Mouse (Mus musculus): ENCODE measurements at regions not wholly inside any gene's neighbourhood (a gene's known extent, or its start where the extent isn't known, plus 50 kb on each side); places are given as distances from the start of the nearest gene placed in this dataset.

DNA sequence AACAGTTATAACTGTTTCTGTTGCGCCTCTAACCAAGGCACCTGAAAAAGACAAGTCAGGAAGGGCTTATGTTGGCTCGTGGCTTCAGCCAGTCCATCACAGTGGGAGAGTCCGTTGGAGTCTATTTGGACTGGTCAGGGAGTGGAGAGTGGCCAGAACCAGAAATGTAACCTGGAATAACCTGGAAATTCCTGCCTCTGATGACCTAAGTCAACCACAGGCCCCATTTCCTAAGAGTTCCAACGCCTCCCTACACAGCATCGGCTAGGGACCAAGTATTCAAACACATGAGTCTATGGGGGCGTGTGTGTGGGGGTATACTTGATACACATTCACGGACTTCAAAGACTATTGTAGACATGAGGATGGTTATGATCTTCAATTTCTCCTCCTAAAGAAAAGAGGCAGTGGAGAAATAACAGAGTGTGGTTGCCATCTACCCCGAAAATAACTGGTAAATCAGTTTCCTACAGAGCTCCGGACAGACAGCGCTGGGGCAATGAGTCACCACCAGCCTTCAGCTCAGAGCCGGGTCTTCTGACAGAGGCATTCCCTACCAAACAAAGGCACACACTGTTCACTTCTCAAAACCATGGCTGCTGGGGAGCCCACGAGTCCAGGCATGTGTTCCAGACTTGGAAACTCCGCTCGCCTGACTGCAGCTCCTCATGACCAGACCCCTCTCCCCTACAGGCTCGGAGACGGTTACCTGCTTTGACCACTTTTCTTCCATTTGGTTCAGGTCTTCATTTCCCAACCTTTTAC lies 167.0 kb upstream of the Irx5 start:
- WGBS = 86% methylated on average over 16 of the region's 16 CpGs
- Histone ChIP-seq H3K4me2 (replicated peaks) (no peak overlapping the region), H3K9me3 (no peaks in the 10 kb centered on the region), H3K36me3 (no peaks in the 10 kb centered on the region), H3K9ac (no peak overlapping the region), H3K4me1 (replicated peaks) (no peaks in the 10 kb centered on the region), H3K4me3 (replicated peaks) (no peak overlapping the region), H3K27me3 (replicated peaks) (no peaks in the 10 kb centered on the region), H3K27ac (no peak overlapping the region)
- ATAC-seq = no peak

DNA sequence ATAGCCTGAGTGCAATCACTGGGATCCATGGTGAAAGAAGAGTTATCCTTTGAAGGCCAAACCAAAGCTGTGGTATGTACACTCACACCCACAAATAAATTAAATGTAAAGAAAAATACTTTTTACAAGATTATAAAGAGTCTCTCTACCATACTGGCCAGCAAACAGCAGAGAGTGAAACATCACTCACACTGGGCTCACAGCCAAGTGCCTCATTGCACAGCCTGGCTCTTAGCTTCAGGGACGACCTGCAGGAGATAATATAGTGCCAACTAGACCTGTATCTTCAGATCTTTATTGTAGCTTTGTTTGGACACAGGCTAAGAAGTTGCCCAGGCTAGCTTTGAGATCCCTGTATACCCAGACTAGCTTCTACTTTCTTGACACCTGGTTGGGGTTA lies 174.1 kb upstream of the Irx5 start:
- Histone ChIP-seq H3K9ac (no peak overlapping the region), H3K9me3 (no peaks in the 10 kb centered on the region), H3K36me3 (no peaks in the 10 kb centered on the region), H3K4me2 (replicated peaks) (no peak overlapping the region), H3K4me1 (replicated peaks) (no peaks in the 10 kb centered on the region), H3K27me3 (replicated peaks) (no peaks in the 10 kb centered on the region), H3K4me3 (replicated peaks) (no peak overlapping the region), H3K27ac (no peak overlapping the region)
- ATAC-seq = no peak
- 11% methylated on average over 1 of the region's 1 CpGs for WGBS

DNA sequence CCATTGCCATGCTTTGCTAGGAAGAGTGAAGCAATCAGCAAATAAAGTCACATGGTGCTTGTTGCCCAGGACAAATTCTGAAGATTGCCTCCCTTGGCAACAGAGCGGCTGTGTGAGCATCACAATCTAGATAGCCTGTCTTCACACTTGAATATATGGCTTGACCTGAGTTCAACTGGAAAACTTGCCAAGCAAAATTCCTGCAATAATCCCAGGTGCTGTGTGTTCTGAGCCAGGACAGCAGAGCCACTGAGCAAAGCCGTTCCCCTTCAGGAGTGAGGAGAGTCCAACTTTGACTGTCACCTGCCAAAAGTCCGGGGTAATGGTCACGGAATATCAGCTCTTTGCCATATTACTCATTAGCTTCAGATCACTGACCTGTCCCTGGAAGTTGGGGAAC lies 176.8 kb upstream of the Irx5 start:
- Histone ChIP-seq H3K27me3 (replicated peaks) (no peaks in the 10 kb centered on the region), H3K36me3 (no peaks in the 10 kb centered on the region), H3K4me1 (replicated peaks) (no peaks in the 10 kb centered on the region), H3K4me3 (replicated peaks) (no peak overlapping the region), H3K4me2 (replicated peaks) (no peak overlapping the region), H3K27ac (no peak overlapping the region), H3K9me3 (no peaks in the 10 kb centered on the region), H3K9ac (no peak overlapping the region)
- 84% methylated on average over 4 of the region's 4 CpGs for WGBS
- no peak for ATAC-seq

DNA sequence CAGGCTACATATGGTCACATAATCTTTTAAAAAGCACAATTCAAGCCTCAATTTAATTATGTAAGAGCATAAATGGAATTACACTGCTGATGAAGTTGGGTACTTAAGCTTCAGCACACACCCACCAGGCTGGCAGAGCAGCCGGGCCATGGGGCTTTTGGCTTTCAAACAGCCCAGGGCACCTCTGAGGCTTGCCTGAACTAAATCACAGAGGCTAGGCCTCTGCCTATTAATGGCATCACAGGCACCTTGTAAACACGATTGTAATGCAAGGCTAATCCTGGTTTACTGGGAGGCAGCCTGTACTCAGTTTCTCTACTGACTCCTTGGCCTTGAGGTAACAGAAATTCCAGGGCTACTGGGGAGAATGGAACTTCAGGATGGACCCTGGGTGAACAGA lies 178.1 kb upstream of the Irx5 start:
- 64% methylated on average over 2 of the region's 2 CpGs for WGBS
- H3K4me3 ChIP-seq (replicated peaks) = no peak overlapping the region
- no peaks in the 10 kb centered on the region for H3K4me1 ChIP-seq (replicated peaks)
- ATAC-seq = no peak
- H3K27ac ChIP-seq = no peak overlapping the region
- H3K9me3 ChIP-seq = no peaks in the 10 kb centered on the region
- H3K27me3 ChIP-seq (replicated peaks) = no peaks in the 10 kb centered on the region
- no peak overlapping the region for H3K4me2 ChIP-seq (replicated peaks)
- no peaks in the 10 kb centered on the region for H3K36me3 ChIP-seq
- no peak overlapping the region for H3K9ac ChIP-seq

DNA sequence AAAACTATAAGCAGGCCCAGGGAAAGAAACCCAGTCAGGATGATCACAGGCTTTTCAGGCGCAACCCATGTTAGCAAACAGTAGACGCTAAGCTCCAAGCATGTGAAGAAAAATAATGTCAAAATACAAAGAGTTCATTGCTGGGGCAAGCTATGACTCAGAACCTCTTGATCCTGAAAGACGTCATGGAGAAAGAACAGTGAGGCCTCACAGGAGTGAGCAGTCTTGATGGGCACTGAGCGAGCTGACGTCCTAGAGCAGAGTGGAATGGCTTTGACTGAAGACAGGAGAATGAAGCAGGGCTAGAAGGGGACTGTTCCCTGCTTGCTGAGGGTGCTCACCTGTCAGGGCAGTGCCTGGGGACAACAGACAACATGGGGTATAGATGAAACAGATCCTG lies 181.3 kb upstream of the Irx5 start:
- H3K27me3 ChIP-seq (replicated peaks) = no peaks in the 10 kb centered on the region
- no peak overlapping the region for H3K27ac ChIP-seq
- no peak overlapping the region for H3K9ac ChIP-seq
- no peaks in the 10 kb centered on the region for H3K9me3 ChIP-seq
- ATAC-seq = no peak
- H3K4me2 ChIP-seq (replicated peaks) = no peak overlapping the region
- H3K36me3 ChIP-seq = no peaks in the 10 kb centered on the region
- WGBS = 63% methylated on average over 5 of the region's 5 CpGs
- H3K4me1 ChIP-seq (replicated peaks) = no peaks in the 10 kb centered on the region
- no peak overlapping the region for H3K4me3 ChIP-seq (replicated peaks)

DNA sequence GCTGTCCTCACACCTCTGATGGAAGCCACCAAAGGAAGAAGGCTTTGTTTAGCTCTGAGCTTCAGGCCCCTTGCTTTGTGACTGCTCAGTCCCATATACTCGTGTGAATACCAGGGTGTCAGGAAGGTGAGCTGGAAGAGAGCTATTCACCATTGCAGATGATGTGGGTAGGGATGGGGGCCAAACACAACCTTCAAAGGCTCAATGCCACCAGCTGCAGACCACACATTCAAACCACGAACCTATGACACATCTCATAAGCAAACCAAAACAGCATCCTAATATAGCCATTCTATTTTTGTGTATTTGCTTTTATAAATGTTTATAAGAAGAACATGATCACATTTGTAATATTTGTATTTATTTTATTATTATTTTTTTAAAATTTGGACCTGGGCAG lies 183.3 kb upstream of the Irx5 start:
- WGBS = 70% methylated on average over 2 of the region's 2 CpGs
- no peaks in the 10 kb centered on the region for H3K4me1 ChIP-seq (replicated peaks)
- ATAC-seq = no peak
- no peak overlapping the region for H3K4me2 ChIP-seq (replicated peaks)
- no peak overlapping the region for H3K4me3 ChIP-seq (replicated peaks)
- H3K27ac ChIP-seq = no peak overlapping the region
- H3K9me3 ChIP-seq = no peaks in the 10 kb centered on the region
- H3K36me3 ChIP-seq = no peaks in the 10 kb centered on the region
- no peak overlapping the region for H3K9ac ChIP-seq
- H3K27me3 ChIP-seq (replicated peaks) = no peaks in the 10 kb centered on the region

DNA sequence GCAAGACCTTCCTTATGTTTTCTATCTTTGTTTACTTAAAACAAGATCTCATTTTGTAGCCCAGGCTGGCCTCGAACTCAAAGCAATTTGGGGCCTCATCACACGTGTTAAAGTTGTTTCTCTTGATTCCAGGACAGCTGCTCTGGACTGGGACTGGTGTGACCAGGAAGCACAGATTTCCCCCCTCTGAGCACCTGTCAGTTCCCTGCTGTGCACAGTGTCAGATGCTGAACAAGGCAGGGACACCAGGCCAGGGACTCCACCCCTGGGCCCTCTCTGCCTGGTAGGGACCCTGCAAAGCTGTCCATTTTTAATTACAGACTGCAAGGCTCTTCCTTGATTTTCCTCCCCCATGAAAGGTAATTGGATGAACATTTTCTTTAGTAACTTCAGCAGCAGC lies 185.8 kb upstream of the Irx5 start:
- H3K9ac ChIP-seq = no peak overlapping the region
- no peak for ATAC-seq

DNA sequence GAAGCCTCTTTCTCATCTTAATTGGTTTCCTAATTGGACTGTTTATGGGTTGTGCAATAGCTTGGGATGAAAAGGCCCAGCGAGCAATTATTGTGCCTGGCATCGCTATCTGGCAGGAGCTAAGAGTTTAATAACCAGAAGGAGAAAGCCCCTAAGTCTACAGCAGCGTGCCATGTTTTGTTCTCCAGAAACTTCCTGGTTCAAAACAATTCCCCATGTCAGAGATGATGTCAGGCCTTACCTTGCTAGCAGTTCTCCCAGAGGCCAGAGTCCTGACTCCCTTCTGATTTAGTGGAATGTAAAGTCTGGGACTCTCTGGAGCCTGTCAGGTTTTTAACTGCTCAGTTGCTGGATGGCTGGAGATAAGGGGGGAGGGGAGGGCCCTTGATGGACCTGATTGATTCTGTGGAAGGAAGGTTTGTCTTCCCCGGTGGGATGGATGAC lies 190.1 kb upstream of the Irx5 start:
- Histone ChIP-seq H3K4me1 (replicated peaks) (no peaks in the 10 kb centered on the region), H3K36me3 (no peaks in the 10 kb centered on the region), H3K4me3 (replicated peaks) (no peak overlapping the region), H3K9ac (no peak overlapping the region), H3K27me3 (replicated peaks) (no peaks in the 10 kb centered on the region), H3K27ac (no peak overlapping the region), H3K4me2 (replicated peaks) (no peak overlapping the region), H3K9me3 (no peaks in the 10 kb centered on the region)
- no peak for ATAC-seq
- WGBS = 25% methylated on average over 4 of the region's 4 CpGs

More for the DNA sequence above, 185.8 kb upstream of the Irx5 start:
- 56% methylated on average over 2 of the region's 2 CpGs for WGBS
- no peak overlapping the region for H3K27ac ChIP-seq
- H3K27me3 ChIP-seq (replicated peaks) = no peaks in the 10 kb centered on the region
- no peaks in the 10 kb centered on the region for H3K4me1 ChIP-seq (replicated peaks)
- H3K9me3 ChIP-seq = no peaks in the 10 kb centered on the region
- no peak overlapping the region for H3K4me3 ChIP-seq (replicated peaks)
- H3K36me3 ChIP-seq = no peaks in the 10 kb centered on the region
- no peak overlapping the region for H3K4me2 ChIP-seq (replicated peaks)

DNA sequence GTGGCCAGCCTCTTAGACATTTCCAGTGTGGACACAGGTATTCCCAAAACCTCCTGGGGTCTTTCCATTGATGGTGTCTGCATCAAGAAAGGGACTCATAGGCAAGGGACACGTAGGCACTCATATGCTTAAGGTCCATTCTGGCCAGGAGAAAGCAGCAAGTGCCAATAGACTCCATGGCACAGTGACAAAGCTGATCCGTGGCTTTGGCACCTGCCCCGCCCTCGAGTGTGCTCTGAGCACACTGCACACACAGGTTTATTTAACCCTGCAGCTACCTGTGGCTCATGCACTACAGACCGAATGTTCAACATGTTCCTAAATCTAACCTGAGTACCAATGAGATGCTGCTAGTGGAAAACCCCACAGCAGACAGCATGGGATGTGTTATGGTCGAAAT lies 192.1 kb upstream of the Irx5 start:
- no peaks in the 10 kb centered on the region for H3K27me3 ChIP-seq (replicated peaks)
- no peak for ATAC-seq
- H3K27ac ChIP-seq = no peak overlapping the region
- no peak overlapping the region for H3K4me3 ChIP-seq (replicated peaks)
- H3K36me3 ChIP-seq = no peaks in the 10 kb centered on the region
- no peak overlapping the region for H3K9ac ChIP-seq
- no peaks in the 10 kb centered on the region for H3K9me3 ChIP-seq
- no peaks in the 10 kb centered on the region for H3K4me1 ChIP-seq (replicated peaks)
- H3K4me2 ChIP-seq (replicated peaks) = no peak overlapping the region
- WGBS = 80% methylated on average over 6 of the region's 6 CpGs

DNA sequence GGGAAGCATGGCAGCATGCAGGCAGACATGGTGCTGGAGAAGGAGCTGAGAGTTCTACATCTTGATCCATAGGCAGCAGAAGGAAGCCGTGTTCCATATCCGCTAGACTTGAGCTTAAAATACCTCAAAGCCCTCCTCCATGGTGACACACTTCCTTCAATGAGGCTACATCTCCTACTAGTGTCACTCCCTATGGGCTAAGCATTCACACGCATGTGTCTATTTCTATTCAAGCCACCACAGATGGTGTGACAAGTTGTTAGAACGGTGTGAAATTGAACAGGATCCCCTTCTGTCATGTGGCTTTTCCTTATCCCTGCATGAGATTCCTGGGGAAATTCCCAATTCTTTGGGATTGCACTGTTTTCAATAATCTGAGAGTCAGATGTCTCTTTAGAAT lies 192.9 kb upstream of the Irx5 start:
- Histone ChIP-seq H3K4me2 (replicated peaks) (no peak overlapping the region), H3K4me1 (replicated peaks) (no peaks in the 10 kb centered on the region), H3K27me3 (replicated peaks) (no peaks in the 10 kb centered on the region), H3K36me3 (no peaks in the 10 kb centered on the region), H3K9ac (no peak overlapping the region), H3K27ac (no peak overlapping the region), H3K4me3 (replicated peaks) (no peak overlapping the region), H3K9me3 (no peaks in the 10 kb centered on the region)
- 91% methylated on average over 4 of the region's 4 CpGs for WGBS
- ATAC-seq = no peak

DNA sequence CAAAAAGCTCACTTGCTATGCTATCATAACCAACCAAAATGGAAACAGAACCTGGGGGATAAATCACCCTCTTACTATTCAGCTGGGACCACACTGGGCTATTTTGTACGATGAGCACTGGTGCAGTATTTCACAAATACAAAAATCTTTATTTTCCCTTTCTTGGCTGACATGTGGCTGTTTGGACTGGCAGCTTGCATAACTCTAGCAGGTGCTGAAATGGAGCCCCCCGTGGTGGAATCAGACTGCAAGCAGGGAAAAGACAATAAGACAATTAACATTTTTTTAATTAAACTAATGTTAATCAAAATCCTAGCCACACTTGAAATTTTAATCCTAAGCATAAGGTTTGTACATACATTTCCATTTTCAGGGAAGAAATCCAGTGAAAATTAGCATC lies 196.4 kb upstream of the Irx5 start:
- H3K27me3 ChIP-seq (replicated peaks) = no peaks in the 10 kb centered on the region
- no peaks in the 10 kb centered on the region for H3K36me3 ChIP-seq
- H3K4me3 ChIP-seq (replicated peaks) = no peak overlapping the region
- no peak overlapping the region for H3K27ac ChIP-seq
- no peaks in the 10 kb centered on the region for H3K9me3 ChIP-seq
- no peaks in the 10 kb centered on the region for H3K4me1 ChIP-seq (replicated peaks)
- H3K4me2 ChIP-seq (replicated peaks) = no peak overlapping the region
- WGBS = 68% methylated on average over 2 of the region's 2 CpGs
- H3K9ac ChIP-seq = no peak overlapping the region
- ATAC-seq = no peak

DNA sequence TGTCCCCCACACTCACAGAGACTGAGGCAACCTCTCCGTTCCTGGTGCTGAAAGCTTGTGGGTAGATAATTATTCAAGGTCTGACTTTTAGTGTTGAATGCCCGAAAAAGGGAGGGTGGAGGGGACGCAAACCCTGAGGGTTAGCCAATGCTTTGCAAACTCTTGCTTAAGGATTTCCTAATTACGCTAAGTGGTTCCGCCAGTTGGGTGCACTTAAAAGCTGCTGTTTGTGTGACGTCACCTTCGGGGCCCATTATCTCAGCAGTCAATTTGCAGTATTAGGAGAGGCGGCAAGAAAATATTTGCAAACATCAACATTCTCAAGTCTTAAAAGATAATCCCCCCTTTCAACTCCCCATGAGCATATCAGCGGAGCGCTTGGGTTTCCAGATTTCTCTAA lies 199.2 kb upstream of the Irx5 start:
- ATAC-seq = no peak
- H3K27me3 ChIP-seq (replicated peaks) = 0 out of 2 replicates have a peak, but pooled peaks cover 3% of the 10 kb centered on the region
- H3K27ac ChIP-seq = no peak overlapping the region
- H3K4me2 ChIP-seq (replicated peaks) = no peak overlapping the region
- WGBS = 43% methylated on average over 10 of the region's 10 CpGs
- H3K9ac ChIP-seq = no peak overlapping the region
- H3K9me3 ChIP-seq = no peaks in the 10 kb centered on the region
- H3K4me3 ChIP-seq (replicated peaks) = no peak overlapping the region
- no peaks in the 10 kb centered on the region for H3K36me3 ChIP-seq
- H3K4me1 ChIP-seq (replicated peaks) = no peaks in the 10 kb centered on the region

DNA sequence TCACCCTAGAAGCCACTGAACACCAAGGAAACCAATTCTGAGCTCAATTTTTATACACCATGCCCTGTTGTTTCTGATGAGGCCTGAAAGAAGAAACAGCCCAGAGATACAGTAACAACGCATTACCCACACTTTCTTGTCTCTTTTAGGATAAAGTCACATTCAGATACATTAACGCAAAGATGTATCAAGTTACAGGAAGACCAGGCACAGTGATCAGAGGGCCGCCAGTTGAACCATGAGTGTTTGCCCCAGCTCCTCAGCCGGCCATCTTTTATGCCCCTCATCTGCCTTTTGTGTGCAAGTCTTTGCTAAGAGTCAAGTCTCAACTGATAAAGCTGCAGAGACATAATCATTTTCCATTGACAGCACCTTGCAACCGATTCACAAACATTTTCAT lies 204.9 kb upstream of the Irx5 start:
- Histone ChIP-seq H3K4me3 (replicated peaks) (no peak overlapping the region), H3K9ac (no peak overlapping the region), H3K27ac (no peak overlapping the region), H3K36me3 (no peaks in the 10 kb centered on the region), H3K9me3 (no peaks in the 10 kb centered on the region), H3K4me1 (replicated peaks) (no peaks in the 10 kb centered on the region), H3K4me2 (replicated peaks) (no peak overlapping the region), H3K27me3 (replicated peaks) (0 out of 2 replicates have a peak, but pooled peaks cover 3% of the 10 kb centered on the region)
- WGBS = 71% methylated on average over 5 of the region's 5 CpGs
- no peak for ATAC-seq
